Mouse (Mus musculus) intestine, embryonic 16.5 days (tissue): ENCODE results near the gene Greb1. TPM values are rescaled to one million over a fixed set of nuclear protein-coding genes. Genes with fewer than 3 reads are reported as not detected.

ENCODE experiments used
- ATAC-seq: fragments of 200-750 bp; cut with Nextera tagmentation; 2 replicates; pipeline ENCODE4 v1.8.0; 2017; ENCODE audit warnings: moderate TSS enrichment, moderate library complexity
- H3K27ac ChIP-seq: fragments of 300-500 bp; sonication (generic); 2 replicates; pipeline ENCODE4 v1.5.1; 2014; ENCODE audit warnings: mild to moderate bottlenecking, low read length
- H3K27me3 ChIP-seq: fragments of 300-500 bp; sonication (generic); replicated peaks from 2 replicates; pipeline ENCODE4 v1.6.1; 2014; ENCODE audit warnings: low read length, control low read depth, mixed read lengths; ENCODE audit not compliant: control insufficient read depth, insufficient read depth
- H3K36me3 ChIP-seq: fragments of 300-500 bp; sonication (generic); 2 replicates; pipeline ENCODE4 v1.6.1; 2014; ENCODE audit warnings: low read length, control low read depth; ENCODE audit not compliant: control insufficient read depth, insufficient read depth
- H3K4me1 ChIP-seq: fragments of 300-500 bp; sonication (generic); 2 replicates; pipeline ENCODE4 v1.6.1; 2014; ENCODE audit warnings: low read length, control low read depth, mixed read lengths; ENCODE audit not compliant: control insufficient read depth, insufficient read depth
- H3K4me2 ChIP-seq: fragments of 300-500 bp; sonication (generic); 2 replicates; pipeline ENCODE4 v1.6.1; 2014; ENCODE audit warnings: low read depth, low read length, control low read depth
- H3K4me3 ChIP-seq: fragments of 300-500 bp; sonication (generic); 2 replicates; pipeline ENCODE4 v1.5.1; 2014; ENCODE audit warnings: mild to moderate bottlenecking, low read length
- H3K9ac ChIP-seq: fragments of 300-500 bp; sonication (generic); 2 replicates; pipeline ENCODE4 v1.6.1; 2014; ENCODE audit warnings: low read depth, low read length
- H3K9me3 ChIP-seq: fragments of 300-500 bp; sonication (generic); 2 replicates; pipeline ENCODE4 v1.6.1; 2016; ENCODE audit warnings: low read length, control low read depth; ENCODE audit not compliant: control insufficient read depth
- WGBS: fragments of 180-500 bp; shearing (Covaris S2); extraction: QIAGEN DNeasy Blood & Tissue Kit; methylation state at CpG from one replicate; pipeline ENCODE4 v1.1.7; 2014; 5-methylcytosine and 5-hydroxymethylcytosine counted together
- polyA plus RNA-seq: library from polyadenylated mRNA; unstranded; fragments of >200 nt; fragmentation: Nextera tagmentation; extraction: Ambion mirVana; gene quantifications from 2 replicates; pipeline ENCODE4 v1.2.1, GENCODE M21; 2015

The Greb1 gene
- polyA plus RNA-seq, 1 experiment from 2014 or later, result 3.8 TPM

DNA sequence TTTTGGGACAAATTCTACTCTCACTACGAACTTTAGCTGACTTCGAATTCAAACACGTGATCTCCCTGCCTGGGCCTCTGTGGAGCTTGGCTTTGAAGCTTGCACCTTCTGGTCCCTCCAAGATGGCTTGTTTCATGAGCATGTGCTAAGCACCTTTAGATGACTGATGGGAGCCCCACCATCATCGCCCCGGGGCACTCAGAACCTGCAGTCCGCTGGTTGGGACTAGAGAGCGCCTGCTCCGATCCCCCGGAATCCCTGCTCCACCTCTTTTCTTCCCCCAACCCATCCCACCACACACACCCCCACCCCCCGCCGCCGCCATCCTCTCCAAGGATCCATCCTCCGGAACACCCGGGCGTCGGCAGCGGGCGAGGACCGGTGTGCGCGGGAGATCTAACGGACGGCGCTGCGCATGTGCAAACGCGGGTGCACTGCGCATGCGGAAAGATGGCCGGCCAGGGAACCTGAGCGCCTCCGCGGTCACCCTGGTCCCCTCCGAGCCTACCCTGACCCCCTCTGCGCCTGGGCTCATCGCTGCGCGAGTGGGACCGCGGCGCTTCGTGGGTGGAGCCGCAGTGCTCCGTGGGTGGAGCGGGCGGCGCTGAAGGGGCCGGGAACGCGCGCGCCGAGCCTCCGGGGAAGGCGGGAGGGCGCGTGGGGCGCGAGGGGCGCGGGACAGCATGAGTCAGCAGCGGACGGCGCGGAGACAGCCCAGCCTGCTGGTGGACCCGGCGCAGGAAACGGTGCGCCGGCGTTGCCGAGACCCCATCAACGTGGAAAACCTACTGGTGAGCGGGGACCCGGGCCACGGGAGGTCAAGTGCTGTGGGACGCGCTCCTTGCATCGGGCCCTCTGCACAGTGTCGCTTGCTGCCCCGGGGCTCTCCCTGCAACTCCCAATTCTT lies 10.1 kb upstream of the Greb1 start, which contains the start of gene E2f6:
TSS of gene E2f6 (plus strand) at position 439 of the 907 bp plus-strand sequence.
- peak within 1 kb of the TSS; percentile 90 for H3K9ac ChIP-seq
- peak within 1 kb of the TSS; percentile 65; the same call in 1 of the 2 replicates for H3K27ac ChIP-seq
- 5% methylated on average over 80 of the region's 81 CpGs for WGBS
- H3K27me3 ChIP-seq, result peaks cover 2% of the 10 kb centered on the region; the same call in 1 of the 2 replicates
- H3K9me3 ChIP-seq, result no peaks in the 10 kb centered on the region
- H3K4me2 ChIP-seq, result peak within 1 kb of the TSS; percentile 91
- H3K4me3 ChIP-seq, result peak within 1 kb of the TSS; percentile 87
- peak; percentile 84 for ATAC-seq
- H3K4me1 ChIP-seq, result no peaks in the 10 kb centered on the region; the same call in 1 of the 2 replicates
- H3K36me3 ChIP-seq, result no peaks in the 10 kb centered on the region

DNA sequence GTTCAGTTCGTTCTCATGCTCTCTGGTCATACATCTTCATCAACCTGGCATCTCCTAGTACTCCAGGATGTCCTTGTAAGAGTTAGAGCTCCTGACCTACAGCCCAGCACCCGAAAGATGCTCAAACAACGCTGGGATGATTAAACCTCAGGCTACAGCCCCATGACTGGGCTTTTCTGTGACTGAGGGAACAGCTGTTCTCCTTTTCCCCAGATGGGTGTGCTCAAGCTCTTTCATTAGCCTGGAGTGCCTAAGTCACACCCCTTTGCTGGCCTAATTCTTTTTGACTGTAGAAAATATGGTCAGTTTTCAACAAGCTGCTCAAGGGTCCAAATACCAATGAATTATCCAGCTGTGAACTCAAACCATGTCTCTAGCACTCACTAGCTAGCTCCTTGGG lies 7.4 kb upstream of the Greb1 start:
- Histone ChIP-seq H3K4me3 (no peak overlapping the region), H3K9me3 (no peaks in the 10 kb centered on the region), H3K4me2 (no peak overlapping the region), H3K27me3 (peaks cover 2% of the 10 kb centered on the region; the same call in 1 of the 2 replicates), H3K4me1 (no peaks in the 10 kb centered on the region; the same call in 1 of the 2 replicates), H3K36me3 (no peaks in the 10 kb centered on the region), H3K9ac (no peak overlapping the region), H3K27ac (no peak overlapping the region)
- 32% methylated on average over 3 of the region's 3 CpGs for WGBS
- no peak for ATAC-seq

DNA sequence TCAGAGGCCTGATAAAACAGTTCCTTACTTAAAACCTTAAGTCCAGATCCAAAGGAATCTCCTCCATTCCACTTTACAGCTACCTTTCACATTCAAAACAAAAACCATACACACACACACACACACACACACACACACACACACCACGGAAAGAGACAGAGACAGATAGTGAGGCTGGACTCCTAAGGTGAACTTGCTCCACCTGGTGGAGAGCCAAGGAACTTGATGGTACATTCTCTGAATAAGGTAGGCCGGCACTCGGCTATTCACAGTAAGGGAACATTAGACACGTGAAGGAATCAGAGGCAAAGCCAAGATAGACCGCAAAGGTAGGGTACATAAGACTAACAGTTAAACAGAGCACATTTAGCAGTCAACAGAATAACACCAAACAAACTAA lies 4.8 kb upstream of the Greb1 start:
- Histone ChIP-seq H3K27ac (no peak overlapping the region), H3K4me1 (peaks cover 2% of the 10 kb centered on the region; the same call in 1 of the 2 replicates), H3K9ac (no peak overlapping the region), H3K9me3 (no peaks in the 10 kb centered on the region), H3K27me3 (peaks cover 2% of the 10 kb centered on the region; the same call in 1 of the 2 replicates), H3K36me3 (no peaks in the 10 kb centered on the region), H3K4me2 (no peak overlapping the region), H3K4me3 (no peak overlapping the region)
- 3% methylated on average over 5 of the region's 5 CpGs for WGBS
- ATAC-seq, result peak; percentile 42; the same call in 1 of the 2 replicates

DNA sequence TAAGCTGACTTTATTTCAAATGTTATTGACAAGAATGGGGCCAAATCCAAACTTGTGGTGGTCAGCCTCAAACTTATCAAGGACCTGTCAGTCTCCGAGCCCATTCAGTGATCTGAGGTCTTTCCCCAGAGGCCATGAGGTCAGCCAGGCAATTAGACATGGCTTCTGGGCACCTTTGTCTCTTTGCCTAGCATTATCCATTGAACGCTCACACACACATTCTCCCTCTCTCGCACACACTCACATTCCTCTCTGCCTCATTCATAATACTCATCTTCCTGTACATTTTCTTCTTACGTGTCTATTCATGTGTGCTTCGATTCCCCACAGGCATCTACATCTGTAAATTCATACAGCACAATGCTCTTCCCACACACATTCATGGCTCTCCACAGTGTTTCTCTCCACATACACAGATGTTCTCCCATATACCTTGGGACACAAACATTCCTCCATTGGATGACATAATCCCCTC lies 3.3 kb upstream of the Greb1 start:
- WGBS, result 60% methylated on average over 5 of the region's 5 CpGs
- Histone ChIP-seq H3K4me1 (peaks cover 5% of the 10 kb centered on the region; the same call in 1 of the 2 replicates), H3K36me3 (no peaks in the 10 kb centered on the region), H3K4me3 (no peak overlapping the region), H3K27me3 (0 out of 2 replicates have a peak, but pooled peaks cover 2% of the 10 kb centered on the region), H3K9ac (no peak overlapping the region), H3K27ac (no peak overlapping the region), H3K4me2 (no peak overlapping the region), H3K9me3 (no peaks in the 10 kb centered on the region)
- no peak for ATAC-seq

DNA sequence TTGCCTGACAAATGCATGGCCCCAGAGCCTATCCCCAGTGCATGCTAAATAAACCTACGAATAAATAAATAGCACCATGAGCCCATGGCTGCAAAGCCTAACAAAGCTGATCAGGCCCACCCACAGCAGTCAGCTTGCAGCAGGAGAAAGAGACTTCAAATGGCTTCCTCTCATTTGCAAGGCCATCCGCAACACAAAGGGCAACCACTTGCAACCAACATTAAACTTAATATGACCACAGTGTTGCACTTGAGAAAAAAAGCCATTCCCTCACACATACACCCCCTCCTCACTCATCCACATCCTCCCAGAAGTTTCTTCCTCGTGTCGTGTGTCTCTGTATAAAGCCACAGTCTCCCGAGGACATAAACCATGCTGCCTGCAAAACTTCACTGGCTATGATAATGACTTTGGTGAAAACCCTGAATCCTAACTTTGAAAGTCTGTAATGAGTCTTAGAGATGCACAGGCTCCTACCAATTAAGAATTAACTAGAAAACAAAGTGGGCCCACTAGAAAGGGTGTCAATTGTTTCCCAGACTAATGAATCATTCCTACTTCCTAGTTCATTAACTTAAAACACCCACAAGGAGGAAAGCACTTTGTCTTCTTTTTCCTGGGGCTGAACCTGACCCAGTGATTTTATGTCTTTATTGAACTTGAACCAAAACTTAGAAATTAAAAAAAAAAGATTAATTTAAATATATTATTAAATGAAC lies 2.7 kb upstream of the Greb1 start:
- no peaks in the 10 kb centered on the region for H3K36me3 ChIP-seq
- no peak overlapping the region for H3K27ac ChIP-seq
- ATAC-seq, result no peak
- no peak overlapping the region for H3K4me2 ChIP-seq
- H3K9me3 ChIP-seq, result no peaks in the 10 kb centered on the region
- H3K9ac ChIP-seq, result no peak overlapping the region
- WGBS, result 42% methylated on average over 5 of the region's 5 CpGs
- no peaks in the 10 kb centered on the region for H3K27me3 ChIP-seq
- no peak overlapping the region for H3K4me3 ChIP-seq
- peaks cover 5% of the 10 kb centered on the region; the same call in 1 of the 2 replicates for H3K4me1 ChIP-seq

DNA sequence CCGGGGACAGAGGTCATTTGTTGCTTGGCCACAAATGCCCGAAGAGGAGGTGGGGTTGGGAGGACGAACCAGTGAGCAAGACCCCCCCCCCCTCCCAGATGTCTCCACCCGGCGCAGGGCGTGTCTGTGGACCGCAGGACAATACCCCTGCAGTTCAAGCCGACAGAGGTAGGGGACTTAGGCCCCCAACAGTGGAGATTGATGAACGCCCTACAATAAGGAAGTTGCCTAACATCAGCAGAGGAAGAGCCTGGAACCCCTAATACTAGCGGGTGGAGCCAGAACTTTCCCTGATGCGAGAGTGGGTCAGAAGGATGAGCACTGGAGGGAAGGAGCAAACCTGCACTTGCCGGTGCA lies 251 bp upstream of the Greb1 start:
- H3K4me3 ChIP-seq, result peak overlapping the region; percentile 71
- peak; percentile 76 for ATAC-seq

DNA sequence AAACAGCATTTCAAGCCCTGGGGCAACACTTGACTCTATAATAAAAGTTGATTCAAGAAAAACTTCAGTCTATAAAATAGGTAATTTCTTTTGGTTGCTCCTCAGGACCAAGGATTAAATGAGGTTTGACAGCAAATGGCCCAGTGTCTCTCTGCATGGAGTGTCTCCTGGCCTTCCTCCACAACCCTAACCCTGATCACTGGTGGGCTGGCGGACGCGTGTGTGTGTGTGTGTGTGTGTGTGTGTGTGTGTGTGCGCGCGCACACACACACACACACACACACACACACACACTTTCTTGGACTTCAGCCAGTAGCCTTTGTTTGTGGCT lies 793 bp downstream of the Greb1 start:
- H3K36me3 ChIP-seq, result no peaks in the 10 kb centered on the region
- no peak overlapping the region for H3K27ac ChIP-seq
- H3K9me3 ChIP-seq, result no peaks in the 10 kb centered on the region
- H3K9ac ChIP-seq, result peak overlapping the region; percentile 76
- peak; percentile 2; the same call in 1 of the 2 replicates for ATAC-seq
- peaks cover 5% of the 10 kb centered on the region; the same call in 1 of the 2 replicates for H3K4me1 ChIP-seq
- peak overlapping the region; percentile 91 for H3K4me2 ChIP-seq
- WGBS, result 28% methylated on average over 6 of the region's 6 CpGs
- peak overlapping the region; percentile 71 for H3K4me3 ChIP-seq
- H3K27me3 ChIP-seq, result no peaks in the 10 kb centered on the region

More for the DNA sequence above, 251 bp upstream of the Greb1 start:
- Histone ChIP-seq H3K9me3 (no peaks in the 10 kb centered on the region), H3K36me3 (no peaks in the 10 kb centered on the region), H3K4me1 (peaks cover 5% of the 10 kb centered on the region; the same call in 1 of the 2 replicates), H3K27me3 (no peaks in the 10 kb centered on the region), H3K4me2 (peak overlapping the region; percentile 91), H3K9ac (peak overlapping the region; percentile 76), H3K27ac (peak overlapping the region; percentile 58; the same call in 1 of the 2 replicates)
- 2% methylated on average over 12 of the region's 12 CpGs for WGBS

DNA sequence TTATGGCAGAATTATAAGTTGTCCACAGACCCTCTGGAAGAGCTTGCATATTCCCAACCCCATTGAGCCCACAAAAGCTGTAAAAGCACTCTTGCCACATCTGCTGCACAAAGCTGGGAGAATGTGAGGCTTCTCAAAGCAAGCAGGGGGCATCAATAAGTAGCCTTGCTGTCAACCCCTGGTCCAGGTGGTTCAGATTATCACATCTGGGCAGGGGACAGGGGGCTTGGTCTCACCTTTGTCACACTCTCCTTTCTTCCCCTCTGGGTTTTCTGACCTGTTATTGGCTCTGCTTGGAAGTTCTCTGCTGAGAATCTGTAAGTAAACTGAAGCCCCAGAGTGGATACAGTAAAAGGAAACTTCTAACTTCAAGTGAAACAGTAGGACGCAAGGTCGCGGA lies 1.8 kb downstream of the Greb1 start:
- Histone ChIP-seq H3K4me3 (peak overlapping the region; percentile 71; the same call in 1 of the 2 replicates), H3K4me1 (peaks cover 5% of the 10 kb centered on the region; the same call in 1 of the 2 replicates), H3K9ac (no peak overlapping the region), H3K4me2 (peak overlapping the region; percentile 91), H3K27me3 (no peaks in the 10 kb centered on the region), H3K9me3 (no peaks in the 10 kb centered on the region), H3K36me3 (no peaks in the 10 kb centered on the region), H3K27ac (peak overlapping the region; percentile 16; the same call in 1 of the 2 replicates)
- WGBS, result 56% methylated on average over 3 of the region's 3 CpGs
- ATAC-seq, result no peak

DNA sequence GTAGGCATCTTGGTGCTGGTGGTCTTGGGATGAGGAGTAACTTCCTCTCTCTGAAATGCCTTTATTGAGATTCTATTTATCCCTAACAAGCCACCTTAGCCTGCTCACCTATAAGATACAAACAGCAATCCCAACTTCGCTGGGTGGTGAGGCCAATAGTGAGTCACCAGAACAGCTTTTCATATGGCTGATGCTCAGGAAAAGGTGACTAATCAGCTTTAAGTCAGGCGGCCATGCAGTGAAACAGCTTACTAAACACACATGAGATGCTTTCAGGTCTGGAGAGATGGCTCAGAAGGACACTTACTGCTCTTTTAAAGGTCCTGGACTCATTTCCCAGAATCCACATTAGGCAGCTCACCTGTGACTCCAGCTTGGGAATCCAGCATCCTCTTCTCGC lies 4.9 kb downstream of the Greb1 start:
- Histone ChIP-seq H3K4me1 (peaks cover 2% of the 10 kb centered on the region; the same call in 1 of the 2 replicates), H3K27me3 (no peaks in the 10 kb centered on the region), H3K9me3 (no peaks in the 10 kb centered on the region), H3K4me2 (no peak overlapping the region), H3K27ac (no peak overlapping the region), H3K36me3 (no peaks in the 10 kb centered on the region), H3K9ac (no peak overlapping the region), H3K4me3 (no peak overlapping the region)
- 85% methylated on average over 3 of the region's 3 CpGs for WGBS
- no peak for ATAC-seq
